Mouse (Mus musculus) heart, postnatal 0 days (tissue): ENCODE results near the gene Ubash3a. TPM values are rescaled to one million over a fixed set of nuclear protein-coding genes. Genes with fewer than 3 reads are reported as not detected.

Experiments used
- ATAC-seq: fragments of 200-750 bp; cut with Nextera tagmentation; 2 replicates; pipeline ENCODE4 v1.8.0; 2017; ENCODE audit warnings: low read depth, moderate number of reproducible peaks, moderate library complexity; ENCODE audit not compliant: insufficient read depth
- DNase-seq: peaks from one replicate; pipeline ENCODE4 v3.0.0-alpha.2; 2016; ENCODE audit warnings: low spot score
- H3K27ac ChIP-seq: fragments of 300-500 bp; sonication (generic); 2 replicates; pipeline ENCODE4 v1.5.1; 2014; ENCODE audit warnings: low read depth, mild to moderate bottlenecking
- H3K27me3 ChIP-seq: fragments of 300-500 bp; sonication (generic); 2 replicates; pipeline ENCODE4 v1.6.1; 2014; ENCODE audit warnings: low read length, mixed read lengths; ENCODE audit not compliant: control insufficient read depth, insufficient read depth
- H3K36me3 ChIP-seq: fragments of 300-500 bp; sonication (generic); replicated peaks from 2 replicates; pipeline ENCODE4 v1.6.1; 2014; ENCODE audit warnings: low read length, mixed read lengths; ENCODE audit not compliant: control insufficient read depth, insufficient read depth
- H3K4me1 ChIP-seq: fragments of 300-500 bp; sonication (generic); 2 replicates; pipeline ENCODE4 v1.6.1; 2014; ENCODE audit warnings: antibody characterized with exemption; ENCODE audit not compliant: control insufficient read depth, insufficient read depth
- H3K4me2 ChIP-seq: fragments of 300-500 bp; sonication (generic); 2 replicates; pipeline ENCODE4 v1.6.1; 2014; ENCODE audit warnings: low read depth, mild to moderate bottlenecking, low read length, moderate library complexity
- H3K4me3 ChIP-seq: fragments of 300-500 bp; sonication (generic); 2 replicates; pipeline ENCODE4 v1.5.1; 2014; ENCODE audit warnings: low read depth, low read length
- H3K9ac ChIP-seq: fragments of 300-500 bp; sonication (generic); replicated peaks from 2 replicates; pipeline ENCODE4 v1.6.1; 2014; ENCODE audit warnings: low read depth, low read length, mixed read lengths
- H3K9me3 ChIP-seq: fragments of 300-500 bp; sonication (generic); replicated peaks from 2 replicates; pipeline ENCODE4 v1.6.1; 2016; ENCODE audit warnings: low read length; ENCODE audit not compliant: control insufficient read depth
- CTCF ChIP-seq: IDR thresholded peaks from 2 replicates; pipeline ENCODE4 v1.5.1; 2016; ENCODE audit warnings: antibody characterized with exemption, control low read depth, low read depth
- EP300 ChIP-seq: IDR thresholded peaks from 2 replicates; pipeline ENCODE4 v1.6.1; 2016; ENCODE audit warnings: antibody characterized with exemption, low read depth
- WGBS: fragments of 180-500 bp; shearing (Covaris S2); extraction: QIAGEN DNeasy Blood & Tissue Kit; methylation state at CpG from one replicate; pipeline ENCODE4 v1.1.7; 2014; 5-methylcytosine and 5-hydroxymethylcytosine counted together
- polyA plus RNA-seq: library from polyadenylated mRNA; unstranded; fragments of >200 nt; fragmentation: Nextera tagmentation; extraction: Ambion mirVana; gene quantifications from 2 replicates; pipeline ENCODE4 v1.2.1, GENCODE M21; 2015
- total RNA-seq: library from RNA; depleted of rRNA; stranded (reverse); fragments of >200 nt; gene quantifications from 2 replicates; pipeline ENCODE4 v1.2.3, GENCODE M21; 2014; ENCODE audit warnings: low replicate concordance

Ubash3a gene
- total and polyA plus RNA-seq, 2 experiments from 2014 or later: 0.20 TPM; not detected in 1

- no peak for ATAC-seq
- H3K4me3 ChIP-seq: no peak overlapping the region
- H3K27ac ChIP-seq: no peak overlapping the region
- H3K4me1 ChIP-seq: peaks cover 3% of the 10 kb centered on the region; the same call in 1 of the 2 replicates
- 70% methylated on average over 8 of the region's 8 CpGs for WGBS
- no peak overlapping the region for H3K4me2 ChIP-seq
- no peak for DNase-seq
- H3K9ac ChIP-seq: no peak overlapping the region
- no peaks in the 10 kb centered on the region for H3K27me3 ChIP-seq
- TF ChIP-seq EP300 (no peak), CTCF (no peak)
- H3K9me3 ChIP-seq: peaks cover 4% of the 10 kb centered on the region; the same call in 1 of the 2 replicates
- H3K36me3 ChIP-seq: no peaks in the 10 kb centered on the region
These were observed 33.5 kb downstream of the Ubash3a start for GRCm38 (mm10) chr17:31241156-31241555.

DNA sequence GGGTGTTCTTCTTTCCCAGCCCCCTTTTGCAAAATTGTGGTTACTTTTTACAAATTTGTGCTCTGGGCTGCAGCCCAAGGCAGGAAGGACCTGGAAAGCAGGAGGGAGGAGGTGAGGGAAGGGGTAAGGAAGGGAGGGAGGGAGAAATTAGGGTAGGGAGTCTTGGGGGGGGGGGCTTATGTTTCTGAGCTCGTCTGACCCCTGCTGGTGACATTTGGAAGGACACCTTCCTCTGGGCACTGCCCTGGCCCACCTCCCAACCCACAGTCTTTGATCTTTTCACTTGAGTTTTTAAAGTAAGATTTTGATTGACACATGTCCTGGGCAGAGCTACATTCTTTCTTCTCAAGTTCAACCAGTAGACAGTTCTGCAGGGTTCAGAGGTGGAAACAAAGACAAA lies 35.1 kb downstream of the Ubash3a start:
- DNase-seq (no peak), ATAC-seq (no peak)
- no peak overlapping the region for H3K4me3 ChIP-seq
- H3K36me3 ChIP-seq: no peaks in the 10 kb centered on the region
- TF ChIP-seq EP300: no peak
- peak; percentile 29 for TF ChIP-seq CTCF
- H3K4me2 ChIP-seq: no peak overlapping the region
- H3K9me3 ChIP-seq: peaks cover 4% of the 10 kb centered on the region; the same call in 1 of the 2 replicates
- H3K27me3 ChIP-seq: no peaks in the 10 kb centered on the region
- H3K27ac ChIP-seq: no peak overlapping the region
- no peak overlapping the region for H3K9ac ChIP-seq
- peaks cover 3% of the 10 kb centered on the region; the same call in 1 of the 2 replicates for H3K4me1 ChIP-seq
- WGBS: 0% methylated on average over 1 of the region's 1 CpGs

DNA sequence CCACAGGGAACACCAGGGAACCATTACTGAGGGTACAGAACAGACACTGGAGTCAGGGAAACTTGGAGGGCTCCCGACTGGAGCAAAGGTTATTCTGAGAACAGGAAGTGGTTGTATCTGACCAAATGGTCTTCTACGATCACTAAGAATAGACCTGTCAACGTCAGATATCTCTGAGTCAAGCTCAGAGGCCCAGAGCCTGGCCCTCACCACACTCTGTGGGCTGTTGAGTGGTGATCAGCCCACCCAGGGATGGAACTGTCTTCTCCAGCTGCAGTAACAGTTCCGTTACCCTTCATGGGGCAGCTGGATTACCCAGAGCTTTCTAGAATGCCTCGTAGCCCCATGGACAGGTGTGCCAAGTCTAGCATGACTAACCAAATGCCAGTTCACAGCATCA lies 37.6 kb downstream of the Ubash3a start:
- H3K36me3 ChIP-seq: no peaks in the 10 kb centered on the region
- no peak overlapping the region for H3K9ac ChIP-seq
- peaks cover 4% of the 10 kb centered on the region; the same call in 1 of the 2 replicates for H3K9me3 ChIP-seq
- peak; percentile 73 for DNase-seq
- ATAC-seq: peak; percentile 95
- peak overlapping the region; percentile 61 for H3K27ac ChIP-seq
- no peak overlapping the region for H3K4me2 ChIP-seq
- TF ChIP-seq CTCF (no peak), EP300 (no peak)
- no peaks in the 10 kb centered on the region for H3K27me3 ChIP-seq
- H3K4me1 ChIP-seq: peaks cover 3% of the 10 kb centered on the region; the same call in 1 of the 2 replicates
- 13% methylated on average over 5 of the region's 5 CpGs for WGBS
- no peak overlapping the region for H3K4me3 ChIP-seq

GRCm38 (mm10) chr17:31247144-31247543 lies 39.5 kb downstream of the Ubash3a start:
- DNase-seq (no peak), ATAC-seq (no peak)
- WGBS: 29% methylated on average over 5 of the region's 5 CpGs
- Histone ChIP-seq H3K27ac (no peak overlapping the region), H3K9ac (no peak overlapping the region), H3K4me1 (peaks cover 3% of the 10 kb centered on the region; the same call in 1 of the 2 replicates), H3K36me3 (no peaks in the 10 kb centered on the region), H3K9me3 (peaks cover 4% of the 10 kb centered on the region; the same call in 1 of the 2 replicates), H3K4me3 (no peak overlapping the region), H3K27me3 (no peaks in the 10 kb centered on the region), H3K4me2 (no peak overlapping the region)
- TF ChIP-seq EP300: no peak
- no peak for TF ChIP-seq CTCF

DNA sequence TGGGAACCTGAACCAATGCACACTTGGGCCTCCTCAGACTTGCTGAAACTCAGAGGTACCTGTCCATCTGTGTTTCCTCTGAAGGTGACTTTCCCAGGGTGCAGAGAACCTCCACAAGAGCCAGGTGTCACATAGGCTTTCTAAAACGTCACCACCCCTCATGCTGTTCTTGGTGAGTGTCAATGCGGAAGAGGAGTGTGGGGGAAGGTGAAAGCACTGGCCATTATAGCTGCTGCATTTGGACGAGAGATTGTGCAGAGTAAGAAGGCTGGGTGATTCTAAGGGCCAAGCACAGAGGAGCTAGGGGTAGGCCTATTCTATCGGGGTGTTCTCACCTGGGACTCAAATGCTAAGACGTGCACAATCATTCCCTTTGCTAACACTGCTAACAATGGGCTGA lies 46.3 kb downstream of the Ubash3a start:
- DNase-seq (no peak), ATAC-seq (no peak)
- Histone ChIP-seq H3K9me3 (no peaks in the 10 kb centered on the region), H3K4me1 (no peaks in the 10 kb centered on the region), H3K4me3 (no peak overlapping the region), H3K4me2 (no peak overlapping the region), H3K36me3 (no peaks in the 10 kb centered on the region), H3K9ac (no peak overlapping the region), H3K27ac (no peak overlapping the region), H3K27me3 (0 out of 2 replicates have a peak, but pooled peaks cover 3% of the 10 kb centered on the region)
- 54% methylated on average over 5 of the region's 5 CpGs for WGBS
- TF ChIP-seq EP300 (no peak), CTCF (no peak)

DNA sequence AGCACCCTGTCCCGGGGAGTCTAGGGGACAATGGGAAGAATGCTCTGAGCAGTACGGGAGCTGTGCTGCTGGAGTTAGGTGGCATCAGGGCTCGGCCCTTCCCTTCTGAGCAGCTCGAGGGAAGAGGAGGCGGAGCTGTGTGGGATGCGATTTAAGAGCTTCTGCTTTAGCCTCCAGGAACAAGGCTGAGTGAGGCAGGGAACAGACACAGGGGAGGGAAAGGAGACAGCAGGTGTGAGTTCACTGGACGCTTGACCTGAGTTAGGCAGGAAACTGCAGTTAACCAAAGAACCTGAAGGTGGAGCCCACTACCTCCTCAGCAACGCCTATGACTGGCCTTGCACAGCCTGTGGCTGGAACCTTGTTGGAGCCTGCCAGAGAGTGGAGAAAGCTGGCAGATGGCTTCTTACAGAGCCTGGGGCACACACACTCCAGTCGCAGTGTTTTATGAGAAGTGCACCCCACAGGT lies 46.8 kb downstream of the Ubash3a start:
- peak; percentile 77 for ATAC-seq
- Histone ChIP-seq H3K9me3 (no peaks in the 10 kb centered on the region), H3K27ac (no peak overlapping the region), H3K4me1 (no peaks in the 10 kb centered on the region), H3K27me3 (0 out of 2 replicates have a peak, but pooled peaks cover 3% of the 10 kb centered on the region), H3K4me2 (no peak overlapping the region), H3K36me3 (no peaks in the 10 kb centered on the region), H3K4me3 (no peak overlapping the region), H3K9ac (no peak overlapping the region)
- 13% methylated on average over 9 of the region's 9 CpGs for WGBS
- peak; percentile 64 for DNase-seq
- TF ChIP-seq EP300 (no peak), CTCF (peak; percentile 89)
